Mouse (Mus musculus) kidney, postnatal 0 days (tissue): ENCODE data around the gene Ascc2. TPM values are rescaled to one million over a fixed set of nuclear protein-coding genes. Genes with fewer than 3 reads are reported as not detected.
"Not testable (repeated sequence)": the region's sequence is repeated elsewhere in the genome, so short reads cannot be mapped to it uniquely, and the experiment has no call there.

Experiments used
- ATAC-seq: fragments of 200-750 bp; cut with Nextera tagmentation; replicated peaks from 2 replicates; pipeline ENCODE4 v1.8.0; 2017; ENCODE audit warnings: low read depth, moderate number of reproducible peaks, moderate TSS enrichment, moderate library complexity; ENCODE audit not compliant: low FRiP score
- DNase-seq: peaks from one replicate; pipeline ENCODE4 v3.0.0-alpha.2; 2016; ENCODE audit warnings: low spot score
- H3K27ac ChIP-seq: fragments of 300-500 bp; sonication (generic); 2 replicates; pipeline ENCODE4 v1.5.1; 2014; ENCODE audit warnings: mild to moderate bottlenecking
- H3K27me3 ChIP-seq: fragments of 300-500 bp; sonication (generic); 2 replicates; pipeline ENCODE4 v1.6.1; 2014; ENCODE audit warnings: low read length, mixed read lengths; ENCODE audit not compliant: insufficient read depth
- H3K36me3 ChIP-seq: fragments of 300-500 bp; sonication (generic); 2 replicates; pipeline ENCODE4 v1.6.1; 2014; ENCODE audit warnings: low read length, mixed read lengths; ENCODE audit not compliant: insufficient read depth
- H3K4me1 ChIP-seq: fragments of 300-500 bp; sonication (generic); replicated peaks from 2 replicates; pipeline ENCODE4 v1.6.1; 2014; ENCODE audit warnings: antibody characterized with exemption, low read length, mixed read lengths; ENCODE audit not compliant: insufficient read depth
- H3K4me2 ChIP-seq: fragments of 300-500 bp; sonication (generic); 2 replicates; pipeline ENCODE4 v1.6.1; 2014; ENCODE audit warnings: mild to moderate bottlenecking, low read length, moderate library complexity, mixed read lengths
- H3K4me3 ChIP-seq: fragments of 300-500 bp; sonication (generic); replicated peaks from 2 replicates; pipeline ENCODE4 v1.5.1; 2014; ENCODE audit warnings: low read depth, low read length
- H3K9ac ChIP-seq: fragments of 300-500 bp; sonication (generic); 2 replicates; pipeline ENCODE4 v1.6.1; 2014; ENCODE audit warnings: low read depth, low read length
- H3K9me3 ChIP-seq: fragments of 300-500 bp; sonication (generic); replicated peaks from 2 replicates; pipeline ENCODE4 v1.6.1; 2016; ENCODE audit warnings: low read length, inconsistent platforms, mixed read lengths
- CTCF ChIP-seq: IDR thresholded peaks from 2 replicates; pipeline ENCODE4 v1.5.1; 2016; ENCODE audit warnings: antibody characterized with exemption, low read depth, mild to moderate bottlenecking, moderate library complexity
- WGBS: fragments of 180-500 bp; shearing (Covaris S2); extraction: QIAGEN DNeasy Blood & Tissue Kit; methylation state at CpG from one replicate; pipeline ENCODE4 v1.1.7; 2014; 5-methylcytosine and 5-hydroxymethylcytosine counted together
- polyA plus RNA-seq: library from polyadenylated mRNA; unstranded; fragments of >200 nt; fragmentation: Nextera tagmentation; extraction: Ambion mirVana; gene quantifications from 2 replicates; pipeline ENCODE4 v1.2.1, GENCODE M21; 2015

Ascc2 gene
- polyA plus RNA-seq, 1 experiment from 2014 or later, result 23.2 TPM

DNA sequence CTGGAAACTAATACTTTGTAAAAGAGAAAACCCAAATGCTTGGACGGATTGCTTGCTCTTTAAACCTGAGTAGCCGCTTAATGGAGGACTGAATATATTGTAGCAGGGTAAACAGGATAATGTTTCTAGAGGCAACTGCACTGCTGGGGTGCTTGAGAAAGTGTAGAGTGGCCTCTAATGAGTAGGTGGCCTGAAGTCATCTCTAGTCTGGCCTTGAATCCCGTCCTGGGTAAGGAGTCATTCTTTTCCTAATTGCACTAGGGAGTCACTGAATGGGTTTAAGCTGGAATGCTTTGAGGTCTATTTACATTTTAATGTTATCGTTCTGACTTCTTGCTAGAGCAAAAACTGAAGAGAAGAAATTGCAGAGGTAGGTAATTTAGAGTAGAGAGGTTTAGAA lies 67.6 kb downstream of the Ascc2 start:
- H3K36me3 ChIP-seq, result peaks cover 7% of the 10 kb centered on the region; the same call in 1 of the 2 replicates
- no peaks in the 10 kb centered on the region; the same call in none of the 2 replicates for H3K4me1 ChIP-seq
- H3K4me3 ChIP-seq, result peak overlapping the region; percentile 82
- no peaks in the 10 kb centered on the region for H3K27me3 ChIP-seq
- H3K27ac ChIP-seq, result peak overlapping the region; percentile 79
- no peaks in the 10 kb centered on the region for H3K9me3 ChIP-seq
- H3K9ac ChIP-seq, result peak overlapping the region; percentile 67
- 3% methylated on average over 4 of the region's 4 CpGs for WGBS
- peak; percentile 46 for DNase-seq
- no peak for ATAC-seq
- peak overlapping the region; percentile 94 for H3K4me2 ChIP-seq
- no peak for TF ChIP-seq CTCF

DNA sequence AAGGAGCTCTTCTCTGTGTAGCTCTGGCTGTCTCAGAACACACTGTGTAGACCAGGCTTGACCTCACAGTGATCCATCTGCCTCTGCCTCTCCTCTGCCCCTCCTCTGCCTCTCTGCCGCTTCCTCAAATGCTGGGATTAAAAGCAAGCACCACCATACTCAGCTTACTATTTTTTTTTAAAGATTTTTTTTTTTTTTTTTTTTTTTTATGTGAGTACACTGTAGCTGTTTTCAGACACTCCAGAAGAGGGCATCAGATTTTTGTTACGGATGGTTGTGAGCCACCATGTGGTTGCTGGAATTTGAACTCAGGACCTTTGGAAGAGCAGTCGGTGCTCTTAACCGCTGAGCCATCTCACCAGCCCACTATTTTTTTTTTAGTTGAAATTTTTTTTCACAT lies 72.6 kb downstream of the Ascc2 start:
- H3K4me1 ChIP-seq, H3K27ac ChIP-seq, H3K4me3 ChIP-seq, DNase-seq, H3K4me2 ChIP-seq, H3K9ac ChIP-seq, ATAC-seq, H3K27me3 ChIP-seq, H3K36me3 ChIP-seq, H3K9me3 ChIP-seq: not testable (repeated sequence)
- 81% methylated on average over 4 of the region's 4 CpGs for WGBS

DNA sequence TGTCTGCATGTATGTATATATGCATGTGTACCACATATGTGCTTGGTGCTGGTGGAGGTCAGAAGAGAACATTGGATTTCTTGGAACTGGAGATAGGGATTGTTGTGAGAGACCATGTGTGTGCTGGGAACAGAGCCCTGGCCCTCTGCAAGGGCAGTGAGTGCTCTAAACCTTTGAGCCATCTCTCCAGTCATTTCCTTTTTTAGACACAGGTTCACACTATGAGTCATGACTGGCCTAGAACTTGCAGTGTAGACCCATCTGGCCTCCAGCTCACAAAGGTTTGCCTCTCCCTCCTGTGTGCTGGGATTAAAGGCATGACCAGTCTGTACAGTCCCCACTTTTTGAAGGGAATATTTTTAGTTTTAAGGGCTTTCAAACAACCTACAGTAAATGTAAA lies 75.3 kb downstream of the Ascc2 start:
- Histone ChIP-seq H3K4me3 (no peak overlapping the region), H3K27me3 (no peaks in the 10 kb centered on the region), H3K4me1 (no peaks in the 10 kb centered on the region), H3K36me3 (no peaks in the 10 kb centered on the region), H3K9me3 (no peaks in the 10 kb centered on the region), H3K4me2 (no peak overlapping the region), H3K27ac (no peak overlapping the region), H3K9ac (no peak overlapping the region)
- DNase-seq (no peak), ATAC-seq (no peak)
- no peak for TF ChIP-seq CTCF

DNA sequence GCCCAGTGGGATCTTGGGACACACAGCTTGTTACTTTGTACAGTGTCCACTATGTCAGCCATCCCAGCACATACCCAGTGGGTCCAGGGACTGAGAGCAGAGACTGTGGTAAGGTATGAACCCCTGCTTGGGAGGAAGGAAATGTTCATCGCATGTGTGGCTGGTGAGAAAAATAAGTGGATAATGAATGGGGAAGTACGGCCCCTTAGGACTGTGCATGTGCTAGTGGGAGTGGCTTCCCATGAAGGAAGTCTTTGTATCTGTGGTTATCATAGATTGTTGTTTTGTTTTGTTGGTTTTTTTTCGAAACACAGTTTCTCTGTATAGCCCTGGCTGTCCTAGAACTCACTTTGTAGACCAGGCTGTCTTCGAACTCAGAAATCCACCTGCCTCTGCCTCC lies 77.2 kb downstream of the Ascc2 start:
- H3K9me3 ChIP-seq, result no peaks in the 10 kb centered on the region
- WGBS, result 81% methylated on average over 4 of the region's 4 CpGs
- H3K27ac ChIP-seq, result no peak overlapping the region
- TF ChIP-seq CTCF, result no peak
- no peak overlapping the region for H3K4me2 ChIP-seq
- no peaks in the 10 kb centered on the region for H3K36me3 ChIP-seq
- ATAC-seq (no peak), DNase-seq (no peak)
- no peaks in the 10 kb centered on the region for H3K27me3 ChIP-seq
- no peak overlapping the region for H3K9ac ChIP-seq
- H3K4me1 ChIP-seq, result no peaks in the 10 kb centered on the region
- no peak overlapping the region for H3K4me3 ChIP-seq

DNA sequence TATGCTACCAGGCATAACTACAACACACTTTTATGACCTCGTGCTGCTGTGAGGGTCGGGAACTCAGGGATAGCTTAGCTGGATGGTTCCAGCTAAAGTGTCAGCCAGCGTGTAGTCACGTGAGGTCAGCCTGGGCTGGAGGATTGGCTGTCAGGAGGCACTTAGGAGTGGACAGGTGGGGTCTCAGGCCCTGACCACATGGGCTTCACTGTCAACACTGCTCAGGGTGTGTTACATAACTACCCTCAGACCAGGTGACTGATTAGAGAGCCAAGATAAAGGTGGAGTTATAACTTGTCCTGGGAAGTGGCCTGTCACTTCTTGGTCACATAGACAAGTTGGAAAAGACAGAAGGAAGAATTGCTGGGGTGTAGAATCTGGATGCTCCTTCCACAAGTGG lies 78.0 kb downstream of the Ascc2 start:
- WGBS, result 58% methylated on average over 4 of the region's 4 CpGs
- TF ChIP-seq CTCF, result no peak
- no peak for ATAC-seq
- no peaks in the 10 kb centered on the region for H3K36me3 ChIP-seq
- no peaks in the 10 kb centered on the region for H3K4me1 ChIP-seq
- H3K4me3 ChIP-seq, result no peak overlapping the region
- no peak overlapping the region for H3K27ac ChIP-seq
- DNase-seq, result no peak
- H3K27me3 ChIP-seq, result no peaks in the 10 kb centered on the region
- no peak overlapping the region for H3K4me2 ChIP-seq
- no peak overlapping the region for H3K9ac ChIP-seq
- H3K9me3 ChIP-seq, result no peaks in the 10 kb centered on the region

DNA sequence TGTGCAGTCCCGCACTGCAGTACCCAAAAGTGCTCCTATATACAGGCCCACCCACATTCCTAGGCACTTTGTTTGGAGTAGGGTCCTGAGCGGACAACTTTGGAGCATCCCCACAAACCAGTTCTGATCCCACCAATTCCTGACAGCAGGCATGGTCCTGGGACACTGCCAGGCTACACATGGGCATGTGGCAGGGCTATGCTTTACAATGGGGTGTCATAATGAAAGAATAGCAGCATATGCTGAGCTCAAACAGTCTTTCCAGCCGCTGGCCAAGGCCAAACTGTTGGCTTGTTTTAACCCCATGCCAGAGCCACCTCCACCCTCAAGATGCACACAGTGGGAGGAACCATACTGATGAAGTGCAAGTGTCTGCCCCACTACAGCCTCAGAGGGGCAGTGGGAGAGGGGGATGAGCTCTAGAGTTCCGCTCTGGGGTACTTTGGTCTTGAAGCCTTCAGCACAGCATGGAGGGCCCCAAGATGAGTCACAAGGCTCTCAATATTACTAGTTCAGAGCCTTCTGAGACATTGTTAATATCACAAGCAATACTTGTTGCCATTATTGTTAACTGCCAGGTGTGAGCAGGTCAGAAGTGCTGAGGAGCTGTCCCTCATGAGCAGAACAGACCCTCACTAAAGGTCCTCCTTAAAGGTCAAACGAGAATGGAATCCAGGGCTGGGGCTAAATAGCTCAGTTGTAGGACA lies 79.1 kb downstream of the Ascc2 start:
- TF ChIP-seq CTCF, result no peak
- H3K27ac ChIP-seq, result no peak overlapping the region
- no peaks in the 10 kb centered on the region for H3K36me3 ChIP-seq
- no peaks in the 10 kb centered on the region for H3K27me3 ChIP-seq
- H3K9me3 ChIP-seq, result no peaks in the 10 kb centered on the region
- no peak overlapping the region for H3K4me2 ChIP-seq
- no peak overlapping the region for H3K4me3 ChIP-seq
- 93% methylated on average over 5 of the region's 5 CpGs for WGBS
- no peak overlapping the region for H3K9ac ChIP-seq
- no peaks in the 10 kb centered on the region for H3K4me1 ChIP-seq
- ATAC-seq (no peak), DNase-seq (no peak)

DNA sequence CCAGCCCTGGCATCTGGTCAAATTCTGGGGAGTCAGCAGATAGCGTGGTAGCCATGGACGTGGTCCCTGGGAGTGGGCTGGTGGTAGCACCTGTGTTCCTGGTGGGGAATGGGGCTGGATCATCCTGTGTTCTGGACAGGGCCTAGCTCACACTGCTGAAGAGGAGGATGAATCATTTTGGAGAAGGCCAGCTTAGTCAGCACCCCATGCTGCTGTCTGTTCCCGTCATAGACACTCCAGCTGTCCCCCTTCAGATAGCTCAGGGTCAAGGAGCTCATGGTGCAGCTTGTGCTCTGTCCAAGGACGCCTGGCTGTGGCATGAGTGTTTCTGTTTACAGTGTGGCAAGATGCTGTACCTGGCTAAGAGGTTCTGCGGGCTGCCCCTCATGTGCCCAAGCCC lies 81.0 kb downstream of the Ascc2 start:
- H3K27me3 ChIP-seq, result no peaks in the 10 kb centered on the region
- ATAC-seq, result no peak

More for the DNA sequence above, 81.0 kb downstream of the Ascc2 start:
- peaks cover 8% of the 10 kb centered on the region; the same call in 1 of the 2 replicates for H3K36me3 ChIP-seq
- no peak overlapping the region for H3K27ac ChIP-seq
- DNase-seq, result no peak
- no peaks in the 10 kb centered on the region for H3K9me3 ChIP-seq
- H3K4me3 ChIP-seq, result no peak overlapping the region
- H3K4me1 ChIP-seq, result no peaks in the 10 kb centered on the region
- no peak for TF ChIP-seq CTCF
- WGBS, result 79% methylated on average over 5 of the region's 5 CpGs
- H3K4me2 ChIP-seq, result no peak overlapping the region
- no peak overlapping the region for H3K9ac ChIP-seq
